Mouse (Mus musculus) kidney, adult 2 months (tissue): ENCODE measurements at regions not wholly inside any gene's neighbourhood (a gene's known extent, or its start where the extent isn't known, plus 50 kb on each side); places are given as distances from the start of the nearest gene placed in this dataset.

Source experiments
- CTCF ChIP-seq: fragments of 200-500 bp; conservative IDR thresholded peaks from 2 replicates; pipeline ENCODE4 v1.5.1; 2011; ENCODE audit warnings: low read depth, mild to moderate bottlenecking, control low read depth, low read length, moderate library complexity, mixed read lengths; ENCODE audit not compliant: insufficient read depth, insufficient read length
- POLR2A ChIP-seq: fragments of 200-500 bp; IDR thresholded peaks from one replicate; pipeline ENCODE4 v1.6.1; 2011; ENCODE audit warnings: low read depth, low read length, control low read depth

DNA sequence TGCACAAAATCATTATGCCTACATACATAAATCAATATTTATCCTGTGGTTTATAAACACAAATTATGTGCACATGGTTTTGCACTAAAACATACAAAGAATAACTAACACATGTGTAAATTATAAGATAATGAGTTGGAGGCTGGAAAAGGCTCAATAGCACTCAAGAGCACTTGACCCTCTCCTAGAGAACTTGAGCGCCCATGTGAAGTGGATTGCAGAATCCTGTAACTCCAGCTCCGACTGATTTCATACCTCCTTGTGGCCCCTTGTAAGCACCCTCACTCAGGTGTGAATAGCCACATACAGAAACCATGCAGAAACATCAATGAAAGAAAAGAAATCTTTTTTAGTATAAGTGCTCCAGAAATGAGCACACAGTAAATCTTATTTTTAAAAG lies 168.2 kb upstream of the Adgrl4 start:
- TF ChIP-seq CTCF = no peak
- TF ChIP-seq POLR2A = no peak
